Mouse (Mus musculus): ENCODE measurements around the gene Zmiz1. TPM values are rescaled to one million over a fixed set of nuclear protein-coding genes. Genes with fewer than 3 reads are reported as not detected.

The Zmiz1 gene
- polyA plus RNA-seq (2014; fragmentation: Illumina TruSeq; extraction: RNeasy Lipid Tissue Mini Kit (QIAGEN cat#74804); ENCODE audit: low replicate concordance): 25.9 TPM

GRCm38 (mm10) chr14:25459016-25459393, at the start of gene Zmiz1:
TSS of gene Zmiz1 (plus strand) at chr14:25459185.

GRCm38 (mm10) chr14:25693888-25694568, 235.0 kb downstream of the Zmiz1 start, which contains the start of gene Ppif:
TSS of gene Ppif (plus strand) at chr14:25694154.

Other genes starting within 250 kb of the Zmiz1 start
- 11.3 TPM for gene Ppif, start 235.0 kb downstream of the Zmiz1 start, polyA plus RNA-seq (2014; fragmentation: Illumina TruSeq; extraction: RNeasy Lipid Tissue Mini Kit (QIAGEN cat#74804); ENCODE audit: low replicate concordance)

All from small intestine, adult 10 weeks (tissue).